Mouse (Mus musculus): Measurements from ENCODE around the gene Myo1d. TPM values are rescaled to one million over a fixed set of nuclear protein-coding genes. Genes with fewer than 3 reads are reported as not detected.

Gene Myo1d
- total RNA-seq, 2 experiments from 2014 or later = 69.2 to 74.5 TPM

- ATAC-seq (replicated peaks; ENCODE audit: low FRiP score, poor library complexity, severe bottlenecking) = no peak
Measured at GRCm38 (mm10) chr11:80513796-80514195, 266.0 kb downstream of the Myo1d start.

- no peak for ATAC-seq (replicated peaks; ENCODE audit: low FRiP score, poor library complexity, severe bottlenecking)
Measured at GRCm38 (mm10) chr11:80512313-80513056, 267.3 kb downstream of the Myo1d start.

- no peak for ATAC-seq (replicated peaks; ENCODE audit: low FRiP score, poor library complexity, severe bottlenecking)
Measured at GRCm38 (mm10) chr11:80510124-80510523, 269.7 kb downstream of the Myo1d start.

GRCm38 (mm10) chr11:80509176-80509506 is 270.7 kb downstream of the Myo1d start:
- ATAC-seq (replicated peaks; ENCODE audit: low FRiP score, poor library complexity, severe bottlenecking) = no peak

- no peak for ATAC-seq (replicated peaks; ENCODE audit: low FRiP score, poor library complexity, severe bottlenecking)
Measured at GRCm38 (mm10) chr11:80508361-80509175, 271.3 kb downstream of the Myo1d start.

GRCm38 (mm10) chr11:80507791-80508190 is 272.0 kb downstream of the Myo1d start:
- no peak for ATAC-seq (replicated peaks; ENCODE audit: low FRiP score, poor library complexity, severe bottlenecking)

GRCm38 (mm10) chr11:80506483-80506882 is 273.3 kb downstream of the Myo1d start:
- ATAC-seq (replicated peaks; ENCODE audit: low FRiP score, poor library complexity, severe bottlenecking) = no peak

GRCm38 (mm10) chr11:80505581-80505980 is 274.2 kb downstream of the Myo1d start:
- no peak for ATAC-seq (replicated peaks; ENCODE audit: low FRiP score, poor library complexity, severe bottlenecking)

GRCm38 (mm10) chr11:80504519-80505385 is 275.1 kb downstream of the Myo1d start:
- ATAC-seq (replicated peaks; ENCODE audit: low FRiP score, poor library complexity, severe bottlenecking) = no peak

- ATAC-seq (replicated peaks; ENCODE audit: low FRiP score, poor library complexity, severe bottlenecking) = no peak
Measured at GRCm38 (mm10) chr11:80503726-80504452, 275.9 kb downstream of the Myo1d start.

GRCm38 (mm10) chr11:80503281-80503680 is 276.5 kb downstream of the Myo1d start:
- no peak for ATAC-seq (replicated peaks; ENCODE audit: low FRiP score, poor library complexity, severe bottlenecking)

GRCm38 (mm10) chr11:80499550-80499952 is 280.3 kb downstream of the Myo1d start:
- ATAC-seq (replicated peaks; ENCODE audit: low FRiP score, poor library complexity, severe bottlenecking) = no peak

- ATAC-seq (replicated peaks; ENCODE audit: low FRiP score, poor library complexity, severe bottlenecking) = no peak
Measured at GRCm38 (mm10) chr11:80498328-80499070, 281.3 kb downstream of the Myo1d start.

GRCm38 (mm10) chr11:80497225-80497919 is 282.5 kb downstream of the Myo1d start:
- ATAC-seq (replicated peaks; ENCODE audit: low FRiP score, poor library complexity, severe bottlenecking) = no peak

- ATAC-seq (replicated peaks; ENCODE audit: low FRiP score, poor library complexity, severe bottlenecking) = no peak
Measured at GRCm38 (mm10) chr11:80496640-80497039, 283.2 kb downstream of the Myo1d start.

- no peak for ATAC-seq (replicated peaks; ENCODE audit: low FRiP score, poor library complexity, severe bottlenecking)
Measured at GRCm38 (mm10) chr11:80495972-80496371, 283.9 kb downstream of the Myo1d start.

- no peak for ATAC-seq (replicated peaks; ENCODE audit: low FRiP score, poor library complexity, severe bottlenecking)
Measured at GRCm38 (mm10) chr11:80494852-80495251, 285.0 kb downstream of the Myo1d start.

- ATAC-seq (replicated peaks; ENCODE audit: low FRiP score, poor library complexity, severe bottlenecking) = no peak
Measured at GRCm38 (mm10) chr11:80493186-80493585, 286.6 kb downstream of the Myo1d start.
